Mouse (Mus musculus): Measurements from ENCODE around the gene Ncam1.

DNA sequence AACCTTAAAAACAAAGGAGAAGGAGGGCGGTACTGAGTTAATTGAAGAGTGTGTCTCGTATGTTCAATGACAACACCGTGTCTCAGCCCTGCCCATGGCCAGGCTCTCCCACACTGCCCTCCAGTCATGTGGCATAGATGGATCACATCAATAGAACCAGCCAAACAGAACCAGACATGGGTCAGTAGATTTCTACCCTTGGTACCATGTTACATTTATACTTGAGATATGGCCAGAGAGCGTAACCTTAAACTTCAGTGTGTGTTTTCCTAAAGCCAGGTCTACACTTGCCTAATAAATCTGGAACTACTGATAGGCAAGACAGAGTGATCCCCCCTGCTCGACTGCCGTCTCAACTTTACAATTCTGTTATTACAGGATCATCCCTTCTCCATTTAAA lies 38.2 kb downstream of the Ncam1 start:
- TF ChIP-seq POLR2A (IDR thresholded peaks at IDR 0.05; ENCODE audit: insufficient read depth, low read depth, low read length) (no peak), CTCF (IDR thresholded peaks at IDR 0.05; ENCODE audit: insufficient read depth, low read depth, low read length) (no peak)

Measured in olfactory bulb, adult 2 months (tissue).